Mouse (Mus musculus) bone marrow macrophage, adult 2 months (primary cell): ENCODE results near the gene Vat1.

Experiments used
- CTCF ChIP-seq: IDR thresholded peaks from 2 replicates; pipeline ENCODE4 v1.5.1; 2012; ENCODE audit warnings: low read depth, mild to moderate bottlenecking, low read length, moderate library complexity
- POLR2A ChIP-seq: IDR thresholded peaks from 2 replicates; pipeline ENCODE4 v1.6.1; 2012; ENCODE audit warnings: mild to moderate bottlenecking, low read depth, low read length, borderline replicate concordance

GRCm38 (mm10) chr11:101472336-101472735, 6.3 kb upstream of the Vat1 start:
- TF ChIP-seq CTCF = no peak
- TF ChIP-seq POLR2A = no peak
